Mouse (Mus musculus) hindlimb bud, embryonic 11.5 days (tissue): ENCODE measurements around the gene Dusp3.
"Not testable (repeated sequence)": the region's sequence is repeated elsewhere in the genome, so short reads cannot be mapped to it uniquely, and the experiment has no call there.

Experiments
- DNase-seq: peaks from one replicate; pipeline ENCODE4 v3.0.0-alpha.2; 2012; ENCODE audit warnings: low read depth, low spot score; ENCODE audit errors: extremely low spot score

The Dusp3 gene

DNA sequence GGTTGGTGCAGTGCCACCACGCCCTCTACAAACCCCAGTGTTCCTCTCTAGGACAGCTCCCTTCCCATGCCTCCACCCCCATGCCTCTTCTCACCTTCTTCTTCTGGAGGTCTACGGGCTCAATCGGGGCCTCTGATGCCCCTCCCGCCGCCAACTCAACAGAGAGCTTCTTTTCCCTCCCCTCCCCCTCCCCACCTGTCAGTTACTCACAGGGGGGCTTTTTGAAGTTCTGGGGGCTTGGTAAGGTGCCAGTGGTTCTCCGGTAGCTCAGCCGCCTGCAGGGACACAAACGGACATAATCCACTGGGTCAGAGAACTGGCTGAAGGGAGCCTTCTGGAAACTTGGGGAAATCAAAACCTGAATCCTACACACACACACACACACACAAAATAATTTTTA lies 24.7 kb upstream of the Dusp3 start:
- no peak for DNase-seq

DNA sequence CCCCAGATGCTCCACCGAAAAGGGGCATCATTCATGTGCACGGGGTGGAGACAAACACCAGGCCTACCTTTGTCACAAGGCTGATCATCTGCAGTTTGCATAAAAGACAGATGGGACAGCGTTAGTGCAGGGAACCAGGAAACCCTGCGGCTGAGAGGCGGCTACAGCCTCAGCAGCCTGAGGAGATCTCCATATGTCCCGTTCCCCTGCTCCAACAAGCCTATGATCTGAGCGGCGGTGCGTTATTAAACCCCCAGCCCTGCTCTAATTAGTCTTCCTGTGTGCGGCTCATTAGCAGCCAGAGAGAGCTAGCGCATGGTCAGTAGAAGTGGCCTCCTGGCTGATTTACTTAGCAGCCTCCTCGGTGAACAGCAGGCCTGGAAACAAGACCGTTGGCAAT lies 23.3 kb upstream of the Dusp3 start:
- no peak for DNase-seq

DNA sequence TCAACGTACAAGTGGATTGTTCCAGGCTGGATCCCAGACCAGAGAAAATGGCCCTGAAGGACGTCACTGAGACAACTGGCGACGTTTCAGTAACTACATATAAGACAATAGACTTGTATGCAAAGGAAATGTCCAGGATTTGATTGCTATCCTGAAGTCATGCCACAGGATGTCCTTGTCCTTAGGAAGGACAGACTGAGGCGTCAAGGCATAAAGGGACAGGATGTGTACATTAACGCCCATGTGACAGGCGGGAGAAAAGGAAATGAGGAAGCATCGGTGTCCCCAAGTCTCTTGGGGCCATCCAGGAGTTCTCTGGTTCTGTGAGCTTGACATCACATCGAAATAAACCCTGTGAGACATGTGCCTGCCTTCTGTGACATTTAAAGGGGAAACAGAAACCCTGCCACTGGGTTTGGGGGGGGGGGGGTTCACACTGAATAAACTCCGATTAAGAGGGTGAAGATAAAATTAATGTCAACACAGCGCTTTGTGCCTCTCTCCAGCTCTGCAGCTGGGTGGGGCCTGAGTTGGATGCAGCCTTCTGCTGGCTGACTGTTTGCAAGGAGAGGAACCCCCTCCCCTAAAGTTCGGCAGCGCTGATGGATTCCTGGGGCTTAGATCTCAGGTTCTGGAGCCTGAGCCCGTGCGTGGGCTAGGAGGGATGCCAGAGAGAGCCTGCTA lies 22.3 kb upstream of the Dusp3 start:
- DNase-seq = no peak

DNA sequence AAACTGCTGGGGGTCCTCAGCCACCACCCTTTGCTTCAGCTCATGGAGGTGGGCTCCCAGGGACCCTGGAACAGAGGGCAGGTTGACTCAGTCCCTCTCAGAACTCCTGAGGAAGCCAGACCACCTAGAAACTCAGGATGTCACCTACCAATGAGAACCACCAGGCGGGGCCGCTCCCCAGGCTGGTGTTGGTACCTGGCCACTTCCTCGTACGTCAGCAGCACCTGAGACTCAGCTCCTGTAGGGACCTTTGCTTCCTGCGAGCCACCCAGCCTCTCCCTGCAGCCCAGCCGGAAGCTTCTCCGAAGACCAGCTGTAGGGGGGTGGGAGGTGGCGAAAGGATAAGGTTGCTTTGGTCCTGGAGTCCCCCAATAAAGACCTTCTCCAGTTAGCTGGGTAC lies 21.6 kb upstream of the Dusp3 start:
- no peak for DNase-seq

DNA sequence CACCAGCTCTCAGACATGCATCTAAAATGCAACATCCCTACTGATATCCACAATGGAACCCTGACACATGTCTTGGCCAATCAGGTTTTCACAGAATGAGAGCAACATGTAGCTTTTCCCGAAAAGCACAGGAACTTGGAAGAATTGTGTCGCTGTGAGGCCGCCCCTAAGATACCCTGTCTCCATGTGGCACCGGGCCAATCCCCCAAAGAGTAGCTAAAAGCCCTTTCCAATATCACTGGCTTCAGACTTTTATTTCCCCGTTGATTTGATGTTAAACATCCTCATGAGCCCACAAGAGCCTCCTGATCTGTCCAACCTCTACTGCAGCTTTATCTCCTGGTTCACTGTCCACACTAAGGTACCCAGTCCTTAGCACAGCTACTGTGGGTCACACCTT lies 19.9 kb upstream of the Dusp3 start:
- DNase-seq = no peak

DNA sequence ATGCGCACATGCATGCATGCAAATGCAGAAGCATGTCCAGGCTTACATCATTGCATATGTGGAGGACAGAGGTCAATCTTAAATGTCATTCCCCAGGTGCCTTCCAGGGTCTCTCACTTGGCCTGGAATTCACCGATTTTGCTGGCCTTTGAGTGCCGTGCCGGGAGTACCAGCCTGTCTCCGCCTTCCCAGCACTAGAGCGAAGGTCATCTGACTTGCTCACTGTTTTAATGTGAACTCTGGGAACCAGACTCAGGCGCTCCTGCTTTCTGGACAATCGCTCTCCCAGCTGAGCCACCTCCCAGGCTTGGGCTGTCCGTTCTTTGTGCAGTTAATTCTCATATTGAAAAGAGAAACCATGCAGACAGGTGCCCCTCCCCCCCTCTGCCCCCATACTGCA lies 19.5 kb upstream of the Dusp3 start:
- no peak for DNase-seq

DNA sequence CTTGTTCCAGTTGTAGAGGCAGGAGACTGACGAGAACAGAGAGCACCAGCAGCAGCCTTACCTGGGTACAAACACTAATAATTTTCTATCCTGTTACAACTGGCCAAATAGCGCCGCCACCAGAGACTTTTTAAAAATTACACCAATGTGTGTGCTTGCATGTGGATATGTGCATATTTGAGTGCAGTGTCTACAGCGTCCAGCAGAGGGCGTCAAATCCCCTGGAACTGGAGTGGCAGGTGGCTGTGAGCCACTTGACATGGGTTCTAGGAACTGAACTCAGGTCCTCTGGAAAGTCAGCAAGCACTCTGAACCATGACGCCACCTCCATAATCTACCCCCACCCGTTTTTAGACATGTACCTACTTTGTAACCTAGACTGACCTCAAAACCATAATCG lies 17.4 kb upstream of the Dusp3 start:
- DNase-seq = no peak

DNA sequence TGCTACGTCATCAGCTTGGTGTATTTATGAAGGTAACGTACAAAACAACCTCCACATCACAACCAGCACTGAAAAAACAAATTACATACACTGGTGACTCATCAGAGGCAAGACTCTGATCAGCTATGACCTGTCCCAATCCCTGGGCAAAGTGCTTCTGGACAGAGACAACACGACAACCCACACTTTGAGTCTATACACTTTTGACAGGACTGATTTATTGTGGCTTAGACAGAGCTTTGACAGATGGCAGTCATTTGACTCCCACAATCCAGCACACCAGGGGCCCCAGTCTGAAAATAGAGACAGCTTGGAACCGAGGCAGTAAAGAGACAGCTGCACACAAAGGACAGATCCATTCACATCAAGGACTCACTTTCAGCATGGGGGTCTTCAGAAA lies 12.7 kb upstream of the Dusp3 start:
- DNase-seq = no peak

DNA sequence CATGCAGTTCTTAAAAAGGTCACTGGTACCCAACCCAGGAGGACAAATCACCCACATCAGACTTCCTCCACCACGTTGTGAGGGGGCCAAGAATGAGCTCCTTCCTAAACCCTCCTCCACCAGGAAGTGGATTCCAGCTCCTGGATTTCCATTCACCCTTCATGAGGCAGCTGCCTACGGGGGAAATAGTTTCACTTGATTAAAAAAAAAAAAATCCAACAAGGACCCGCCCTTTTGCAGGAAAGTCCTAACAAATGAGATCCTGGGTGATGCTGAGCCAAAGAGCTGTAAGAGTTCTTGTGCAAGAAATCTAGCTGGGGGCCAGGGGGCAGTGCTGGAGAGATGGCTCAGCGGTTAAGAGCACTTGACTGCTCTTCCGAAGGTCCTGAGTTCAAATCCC lies 11.4 kb upstream of the Dusp3 start:
- no peak for DNase-seq

DNA sequence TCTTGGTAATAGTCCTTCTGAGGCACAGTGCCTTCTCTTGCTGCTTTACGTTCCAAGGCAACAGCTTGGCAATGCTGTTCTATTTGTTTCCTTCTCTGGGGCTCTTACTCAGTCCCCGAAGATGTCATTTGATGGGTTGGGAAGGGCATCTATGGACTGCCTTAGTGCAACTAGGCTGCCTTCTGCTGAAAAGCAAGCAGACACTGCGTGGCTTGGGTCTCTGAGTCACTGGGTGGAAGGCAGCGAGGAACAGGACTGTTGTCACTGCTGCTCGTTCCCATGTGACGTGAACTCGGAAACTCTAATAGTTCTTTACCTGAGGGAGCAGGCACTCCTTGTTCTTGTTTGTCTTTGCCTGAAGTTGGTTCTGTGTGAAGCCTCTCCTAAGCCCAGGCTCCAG lies 9.1 kb upstream of the Dusp3 start:
- no peak for DNase-seq

DNA sequence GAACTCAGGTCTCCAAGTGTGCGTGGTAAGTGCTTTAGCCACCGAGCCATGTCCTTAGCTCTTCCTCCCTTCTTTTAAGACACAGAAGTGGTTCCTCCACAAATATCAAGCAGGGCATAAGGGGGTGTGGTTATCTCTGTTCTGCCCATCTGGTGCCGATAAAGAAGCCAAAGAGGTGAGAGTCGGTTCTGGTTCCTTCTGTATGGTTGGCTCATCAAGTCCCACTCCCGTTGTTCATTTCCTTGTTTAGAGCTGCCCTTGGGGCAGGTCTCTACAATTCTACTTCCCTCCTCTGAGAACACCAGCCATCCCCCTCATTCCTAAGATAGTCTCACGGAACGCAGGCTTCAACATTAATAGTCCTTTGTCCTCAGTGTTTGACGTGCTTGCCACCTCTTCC lies 7.3 kb upstream of the Dusp3 start:
- DNase-seq = no peak

DNA sequence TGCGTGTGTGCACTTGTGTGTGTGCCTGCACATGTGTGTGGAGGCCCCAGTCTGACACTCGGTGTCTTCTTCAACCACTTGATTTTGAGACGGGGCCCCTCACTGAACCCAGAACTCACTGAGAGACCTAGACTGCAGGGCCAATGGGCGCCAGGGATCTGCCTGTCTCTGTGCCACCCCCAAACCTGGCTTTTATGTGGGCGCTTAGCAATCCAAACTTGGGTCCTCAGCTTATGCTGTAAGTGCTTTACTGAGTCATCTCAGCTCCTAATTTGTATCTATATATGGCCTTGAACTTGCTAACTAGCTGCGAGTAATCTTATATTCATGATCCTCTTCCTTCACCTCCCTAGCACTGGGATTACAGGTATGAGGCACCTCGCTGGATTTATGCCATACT lies 5.6 kb upstream of the Dusp3 start:
- no peak for DNase-seq

DNA sequence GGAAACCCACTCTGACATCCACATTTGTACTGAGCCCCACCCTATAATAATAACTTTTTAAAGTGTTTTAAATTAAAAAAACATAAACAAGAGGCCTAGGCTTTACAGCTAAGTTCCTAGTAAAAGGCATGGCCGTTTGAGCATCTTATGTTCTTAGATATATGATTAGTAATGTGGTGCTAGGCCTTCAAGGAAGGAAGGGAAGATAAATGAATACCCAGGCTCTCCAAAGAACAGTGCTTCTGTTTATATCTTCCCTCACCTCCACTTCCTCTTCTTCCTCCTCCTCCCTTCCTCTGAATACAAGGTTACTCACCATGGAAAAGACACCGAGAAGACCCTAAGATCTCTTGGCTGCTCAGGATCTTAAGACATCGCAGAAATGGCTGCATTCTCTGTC lies 5.0 kb upstream of the Dusp3 start:
- DNase-seq = no peak

DNA sequence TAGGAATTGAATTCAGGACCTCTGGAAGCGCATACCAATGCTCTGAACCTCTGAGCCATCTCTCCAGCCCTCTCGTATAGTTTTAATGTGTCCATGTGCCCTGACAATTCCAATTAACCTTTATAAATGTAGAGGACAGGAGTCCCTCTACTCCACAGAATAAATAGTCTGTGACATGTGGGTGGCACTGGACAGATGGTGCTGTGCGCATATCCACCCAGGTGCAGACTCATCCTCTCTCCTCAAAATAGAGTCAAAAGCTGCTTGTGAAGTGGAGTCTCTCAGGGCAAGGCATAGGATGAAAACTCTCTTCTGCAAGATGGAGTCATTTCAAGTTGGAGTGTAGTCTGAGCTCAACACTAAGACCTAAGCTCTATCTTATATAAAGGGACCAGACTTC lies 3.4 kb upstream of the Dusp3 start:
- DNase-seq = no peak

DNA sequence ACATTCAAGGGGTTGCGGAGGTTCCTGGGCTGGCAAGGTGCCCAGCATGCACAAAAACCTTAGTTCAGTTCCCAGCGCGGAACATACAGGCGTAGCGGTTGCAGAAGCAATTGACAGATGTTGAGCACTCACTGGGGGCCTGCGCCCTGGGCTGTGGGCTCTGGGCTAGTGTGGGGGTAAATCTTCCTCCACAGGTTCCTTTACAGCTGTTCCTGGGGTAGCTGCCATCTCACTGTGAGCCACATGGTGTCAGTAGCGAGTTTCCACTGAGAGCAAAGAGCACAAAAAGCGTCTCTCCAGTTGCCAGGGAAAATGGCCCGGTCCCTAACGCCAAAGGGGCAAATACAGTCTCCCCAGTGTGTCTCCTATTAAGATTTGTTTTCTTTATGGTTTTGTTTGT lies 823 bp downstream of the Dusp3 start:
- DNase-seq = peak; percentile 83

DNA sequence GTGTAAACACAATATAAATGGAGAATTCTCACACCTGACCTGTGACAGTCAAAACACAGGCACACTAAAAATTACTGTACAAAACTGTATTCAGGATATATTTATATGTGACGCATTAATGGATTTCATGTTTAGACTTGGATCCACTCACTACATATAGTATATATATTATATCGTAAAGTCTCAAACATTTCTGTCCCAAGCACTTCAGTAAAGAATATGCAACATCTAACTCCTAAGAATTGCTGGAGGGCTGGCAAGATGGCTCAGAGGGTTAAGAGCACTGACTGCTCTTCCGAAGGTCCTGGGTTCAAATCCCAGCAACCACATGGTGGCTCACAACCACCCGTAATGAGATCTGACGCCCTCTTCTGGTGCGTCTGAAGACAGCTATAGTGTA lies 1.4 kb downstream of the Dusp3 start:
- not testable (repeated sequence) for DNase-seq

DNA sequence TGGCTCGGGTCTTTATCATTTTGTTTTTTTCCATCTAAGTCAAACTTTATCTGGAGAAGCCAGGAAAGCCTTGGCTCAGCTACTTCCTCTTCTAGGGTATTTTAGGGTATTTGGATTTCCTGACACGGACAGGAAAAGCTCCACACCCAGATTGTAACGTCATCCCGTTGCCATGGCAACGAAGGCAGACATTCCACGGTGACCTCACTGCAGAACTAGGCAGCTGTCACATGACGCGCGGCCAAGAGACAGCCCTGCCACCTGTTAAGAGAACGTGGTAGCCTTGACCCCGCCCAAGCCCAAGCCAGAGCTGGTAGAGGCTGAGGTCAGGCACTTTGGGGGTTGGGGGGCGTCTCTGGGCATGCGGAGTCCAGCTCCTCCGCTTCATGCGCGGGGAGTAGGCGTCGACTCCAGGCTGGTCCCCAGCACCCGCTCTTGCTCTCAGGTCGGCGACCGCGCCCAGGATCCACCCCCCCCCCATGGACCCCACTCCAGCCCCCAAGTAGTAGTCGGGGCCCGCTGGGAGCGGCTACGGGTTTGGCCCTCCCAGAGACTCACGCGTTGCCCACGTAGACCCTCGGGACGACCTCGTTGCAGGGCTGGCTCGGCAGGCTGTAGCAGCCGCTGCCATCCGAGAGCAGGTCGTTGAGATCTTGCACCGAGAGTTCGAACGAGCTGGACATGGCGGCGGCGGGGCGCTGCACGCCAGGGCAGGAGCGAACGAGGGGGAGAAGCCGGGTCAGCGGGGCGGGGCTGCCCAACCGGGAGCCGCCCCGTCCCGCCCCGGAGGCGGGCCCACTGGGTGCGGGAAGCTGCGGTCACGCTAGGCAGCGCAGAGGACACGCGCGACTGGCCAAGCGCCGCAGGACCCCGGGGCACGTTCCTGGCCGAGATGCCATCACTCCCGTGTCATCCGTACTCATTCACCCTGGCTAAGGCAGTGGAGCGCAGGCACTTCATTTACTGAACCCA lies 2.5 kb downstream of the Dusp3 start, which contains the start of gene Cfap97d1:
Gene Cfap97d1, plus strand, starts transcription at position 226 of the 972 bp plus-strand sequence.
- DNase-seq = peak; percentile 97

DNA sequence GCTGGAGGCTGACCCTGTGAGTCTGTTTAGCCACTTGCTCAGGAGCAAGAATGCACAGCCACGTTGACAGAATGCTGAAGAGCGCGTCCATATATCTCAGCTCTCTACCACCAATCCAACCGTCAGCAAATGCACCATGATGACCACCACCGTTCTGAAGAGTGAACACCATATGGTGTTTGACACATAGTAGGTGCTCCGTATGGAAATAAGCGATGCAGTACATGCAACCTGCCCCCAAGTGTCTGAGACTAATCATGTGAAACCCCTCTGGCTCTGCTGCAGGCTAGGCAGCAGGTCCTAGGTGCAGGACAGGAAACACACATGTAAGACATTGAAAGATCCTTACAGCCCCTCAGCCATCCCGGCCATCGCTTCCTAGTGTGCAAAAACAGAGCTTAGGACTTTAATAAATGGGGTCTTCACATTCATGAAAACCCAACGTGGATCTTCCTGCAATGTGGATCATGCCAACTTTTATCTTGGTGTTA lies 3.3 kb downstream of the Dusp3 start:
- DNase-seq = no peak

DNA sequence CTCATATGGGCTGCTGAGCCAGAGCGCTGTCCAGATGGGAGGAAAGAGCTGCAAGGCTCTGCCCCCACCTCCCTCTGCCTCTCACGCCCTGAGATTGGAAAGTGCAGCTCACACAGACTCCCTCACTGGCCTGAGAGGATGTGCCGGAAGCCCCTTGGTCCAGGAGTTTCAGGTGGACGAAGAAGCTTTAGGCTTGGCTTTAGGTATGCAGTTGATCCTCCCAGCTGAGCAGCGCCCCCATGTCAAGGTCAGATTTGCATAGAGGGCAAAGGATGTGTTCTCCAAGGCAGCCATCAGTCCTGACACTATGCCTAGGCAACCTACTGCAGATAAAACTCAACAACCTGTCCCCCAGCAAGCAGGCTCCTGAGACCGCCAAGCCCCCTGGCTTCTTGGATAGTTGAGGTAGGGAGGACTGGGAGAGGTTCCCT lies 3.8 kb downstream of the Dusp3 start:
- no peak for DNase-seq

DNA sequence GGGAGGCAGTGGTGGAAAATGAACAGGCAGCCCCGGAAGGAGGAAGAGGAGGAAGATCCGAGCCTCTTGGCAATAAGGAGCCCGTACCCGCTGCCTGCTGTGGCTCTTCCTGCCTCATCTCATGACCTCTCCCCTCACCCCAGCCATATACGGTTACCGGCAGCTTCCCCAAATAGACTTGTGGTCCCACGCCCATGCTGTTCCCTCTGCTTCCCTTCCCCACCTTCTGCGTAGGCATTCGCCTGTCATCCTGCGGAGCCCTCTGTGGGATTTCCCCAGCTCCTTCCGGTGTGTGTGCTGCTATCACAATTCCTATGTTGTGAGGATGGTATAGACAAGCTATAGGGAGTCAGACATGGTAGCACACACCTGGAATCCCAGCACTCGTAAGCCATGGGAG lies 5.0 kb downstream of the Dusp3 start:
- DNase-seq = no peak

DNA sequence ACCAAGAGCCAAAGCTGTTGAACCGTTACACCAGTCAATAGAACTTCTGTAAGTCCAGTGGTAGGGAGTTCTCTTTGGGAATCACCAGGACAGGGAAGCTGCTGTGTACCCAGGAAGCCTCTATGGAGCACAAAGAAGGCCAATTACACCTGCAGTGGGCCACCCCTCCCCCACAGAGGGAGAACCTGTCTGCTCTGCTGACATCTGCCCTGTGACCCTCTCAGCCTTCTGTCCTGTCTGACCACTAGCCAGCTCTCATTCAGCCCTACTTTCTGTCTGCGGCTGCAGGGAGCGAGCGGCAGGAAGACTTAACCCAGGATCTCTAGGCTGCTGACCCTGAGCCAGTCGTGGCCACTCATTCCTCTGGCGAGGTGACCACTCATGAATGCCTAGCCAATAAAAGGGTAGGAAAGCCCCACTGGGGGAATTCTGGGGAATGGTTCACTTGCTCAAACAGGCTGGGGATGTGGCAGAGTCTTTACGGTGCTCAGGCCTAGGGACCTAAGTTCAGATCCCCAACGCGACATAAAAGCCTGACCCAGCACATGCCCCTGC lies 6.1 kb downstream of the Dusp3 start:
- no peak for DNase-seq

DNA sequence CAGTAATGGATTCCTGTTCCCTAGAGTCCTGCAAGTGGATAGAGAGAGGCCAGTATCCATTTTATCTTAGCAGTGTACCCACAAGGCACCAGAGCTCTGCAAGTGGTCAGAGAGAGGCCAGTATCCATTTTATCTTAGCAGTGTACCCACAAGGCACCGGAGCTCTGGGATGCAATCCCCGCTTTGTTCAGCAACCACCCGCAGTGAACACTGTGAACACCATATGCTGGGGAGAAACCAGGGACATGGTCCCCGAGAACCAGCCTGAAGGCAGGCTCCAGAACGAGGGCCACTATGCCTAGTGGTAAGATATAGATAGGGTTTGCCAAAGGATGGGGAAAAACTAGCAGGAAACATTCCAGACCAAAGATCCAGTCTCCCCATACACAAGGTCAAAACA lies 7.7 kb downstream of the Dusp3 start:
- no peak for DNase-seq
